8 mouse cellular contexts compared by ENCODE assay signal in the genomic region with DNA sequence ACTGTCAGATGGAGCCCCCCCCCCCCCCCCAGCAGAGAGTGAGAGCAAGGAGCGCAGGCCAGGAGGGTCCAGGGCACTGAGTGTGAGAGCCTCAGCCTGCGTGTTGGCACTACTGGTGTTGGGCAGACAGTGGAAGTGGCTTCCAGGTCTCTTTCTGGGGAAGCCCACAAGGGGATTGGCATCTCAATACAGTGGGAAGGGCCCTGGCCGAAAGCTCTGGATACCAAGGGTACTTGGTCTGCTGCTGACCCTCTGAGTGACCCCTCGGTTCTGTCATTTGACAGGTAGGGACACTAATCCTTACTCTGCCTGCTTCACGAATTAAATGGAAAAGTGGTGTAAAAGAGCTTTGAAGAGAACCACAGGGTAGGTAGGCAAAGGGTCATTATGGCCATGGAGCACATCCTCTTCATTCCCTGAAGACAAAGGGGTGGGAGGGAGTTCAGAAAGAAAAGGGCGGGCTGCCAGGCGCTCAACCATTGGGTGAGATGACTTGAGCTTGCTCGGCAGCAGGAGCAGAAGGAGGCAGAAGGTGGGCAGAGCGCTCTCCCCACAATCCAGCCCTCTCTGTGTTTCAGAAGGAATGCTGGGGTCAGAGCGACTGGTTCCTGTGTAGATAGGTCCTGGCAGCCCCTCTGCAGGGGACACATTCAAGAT.
DNase-seq lines count a peak whose midpoint lies in the region; ATAC-seq and TF ChIP-seq lines count a peak whose summit lies in the region.

No protein-coding gene starts in this region.

- peaks cover 9% of the 10 kb centered on the region; the same call in 1 of the 2 replicates for H3K4me1 ChIP-seq in kidney, adult 2 months (ENCODE audit: control insufficient read depth, insufficient read depth, low read length)
- H3K4me1 ChIP-seq in bone marrow, adult 2 months (ENCODE audit: control insufficient read depth, insufficient read depth, low read length), result no peaks in the 10 kb centered on the region; the same call in 1 of the 2 replicates
- peaks cover 29% of the 10 kb centered on the region for H3K4me1 ChIP-seq in limb, embryonic 10.5 days
- H3K4me1 ChIP-seq in neural tube, embryonic 12.5 days, result peaks cover 9% of the 10 kb centered on the region

- no peak for TF ChIP-seq CTCF in kidney, adult 2 months (conservative IDR thresholded peaks at IDR 0.05; ENCODE audit: insufficient read depth, insufficient read length, low read depth, low read length)
- no peak for TF ChIP-seq CTCF in bone marrow, adult 2 months (IDR thresholded peaks at IDR 0.05; ENCODE audit: control insufficient read depth, insufficient read depth, low read length)

- no peak overlapping the region for H3K9ac ChIP-seq in neural tube, embryonic 12.5 days

- no peak for TF ChIP-seq POLR2A in kidney, adult 2 months (IDR thresholded peaks at IDR 0.05; ENCODE audit: low read depth, low read length)
- TF ChIP-seq POLR2A in bone marrow, adult 2 months (IDR thresholded peaks at IDR 0.05; ENCODE audit: borderline replicate concordance, control insufficient read depth, low read depth, low read length), result no peak

- peak overlapping the region; percentile 30; the same call in 1 of the 2 replicates for H3K4me2 ChIP-seq in neural tube, embryonic 12.5 days (replicated peaks)

- H3K27me3 ChIP-seq in kidney, adult 2 months (replicated peaks; ENCODE audit: control insufficient read depth, insufficient read depth, low read length), result no peaks in the 10 kb centered on the region
- no peaks in the 10 kb centered on the region for H3K27me3 ChIP-seq in limb, embryonic 10.5 days (ENCODE audit: low read depth, poor library complexity, severe bottlenecking)
- no peaks in the 10 kb centered on the region for H3K27me3 ChIP-seq in neural tube, embryonic 12.5 days (replicated peaks)

- no peaks in the 10 kb centered on the region for H3K36me3 ChIP-seq in kidney, adult 2 months (ENCODE audit: control insufficient read depth, insufficient read depth, low read length)
- no peaks in the 10 kb centered on the region for H3K36me3 ChIP-seq in limb, embryonic 10.5 days
- peaks cover 27% of the 10 kb centered on the region for H3K36me3 ChIP-seq in neural tube, embryonic 12.5 days

- H3K4me3 ChIP-seq in kidney, adult 2 months (ENCODE audit: insufficient read depth, low read depth, low read length), result peak overlapping the region; percentile 20; the same call in 1 of the 2 replicates
- no peak overlapping the region for H3K4me3 ChIP-seq in bone marrow, adult 2 months (replicated peaks; ENCODE audit: control insufficient read depth, low read depth, low read length)
- peak overlapping the region; percentile 41 for H3K4me3 ChIP-seq in limb, embryonic 10.5 days
- H3K4me3 ChIP-seq in neural tube, embryonic 12.5 days, result no peak overlapping the region

- H3K27ac ChIP-seq in kidney, adult 2 months (ENCODE audit: insufficient read depth, low read depth, low read length), result peak overlapping the region; percentile 85
- H3K27ac ChIP-seq in bone marrow, adult 2 months (ENCODE audit: control insufficient read depth, insufficient read depth, low read depth, low read length, poor library complexity), result peak overlapping the region; percentile 33; the same call in 1 of the 2 replicates
- peak overlapping the region; percentile 75 for H3K27ac ChIP-seq in limb, embryonic 10.5 days
- H3K27ac ChIP-seq in neural tube, embryonic 12.5 days, result no peak overlapping the region

- H3K9me3 ChIP-seq in limb, embryonic 10.5 days (replicated peaks), result no peaks in the 10 kb centered on the region
- H3K9me3 ChIP-seq in neural tube, embryonic 12.5 days, result 0 out of 2 replicates have a peak, but pooled peaks cover 7% of the 10 kb centered on the region

- ATAC-seq in neural tube, embryonic 12.5 days (ENCODE audit: low FRiP score, low read depth), result no peak

- WGBS in kidney, adult 2 months, result 75% methylated on average over 10 of the region's 10 CpGs
- WGBS in bone marrow, adult 2 months, result 75% methylated on average over 10 of the region's 10 CpGs
- WGBS in limb, embryonic 10.5 days, result 47% methylated on average over 9 of the region's 10 CpGs
- WGBS in neural tube, embryonic 12.5 days, result 30% methylated on average over 10 of the region's 10 CpGs

- peak; percentile 54 for DNase-seq in kidney, adult 2 months
- DNase-seq in kidney, adult 9 months, result no peak
- peak; percentile 98 for DNase-seq in heart, adult 11 months
- no peak for DNase-seq in limb, embryonic 10.5 days (ENCODE audit: low spot score)
- DNase-seq in spleen, postnatal 4 days (ENCODE audit: low spot score in 2 of 2), result no peak
- DNase-seq in c-Kit-positive CD71-positive TER-119-positive erythroid progenitor cells, embryonic 14.5 days (ENCODE audit: low spot score), result no peak

Comparison
In these comparisons a context has a peak if more than half of its experiments do, and no peak if none do; other contexts are left out.
1. DNase-seq: peak in kidney, adult 2 months (single experiment) and heart, adult 11 months (single experiment); none in kidney, adult 9 months (single experiment), limb, embryonic 10.5 days (single experiment), spleen, postnatal 4 days (0 of 2) and c-Kit-positive CD71-positive TER-119-positive erythroid progenitor cells, embryonic 14.5 days (single experiment).
2. H3K4me3 ChIP-seq: peak in kidney, adult 2 months (single experiment) and limb, embryonic 10.5 days (single experiment); none in bone marrow, adult 2 months (single experiment) and neural tube, embryonic 12.5 days (single experiment).